Mouse (Mus musculus): ENCODE data around the gene Hint1. TPM values are rescaled to one million over a fixed set of nuclear protein-coding genes. Genes with fewer than 3 reads are reported as not detected.

Hint1 gene
- total RNA-seq, 2 experiments from 2014 or later = 304 to 309 TPM

- intact Hi-C loops (cut with DNase I) = no loop called here
- no peak for DNase-seq
Observed at GRCm38 (mm10) chr11:54912503-54913316, 46.5 kb downstream of the Hint1 start.

GRCm38 (mm10) chr11:54913841-54914240 lies 47.7 kb downstream of the Hint1 start:
- DNase-seq = peak; percentile 47 to 48
- intact Hi-C loops (cut with DNase I) = no loop called here

GRCm38 (mm10) chr11:54917461-54917860 lies 51.3 kb downstream of the Hint1 start:
- no peak for DNase-seq
- intact Hi-C loops (cut with DNase I) = no loop called here

GRCm38 (mm10) chr11:54918273-54918672 lies 52.1 kb downstream of the Hint1 start:
- intact Hi-C loops (cut with DNase I) = no loop called here
- DNase-seq = no peak

Other genes with a start within 250 kb of the Hint1 start
- 10 to 100 TPM; 35.9 to 36.9 TPM for gene Cdc42se2, start 78.7 kb upstream of the Hint1 start, total RNA-seq (2021)
- 10 to 100 TPM; 24.4 to 27.0 TPM for gene Lyrm7, start 5.5 kb upstream of the Hint1 start, total RNA-seq (2021)
- gene Gpx3, start 36.1 kb downstream of the Hint1 start, total RNA-seq (2021) = 100 to 1,000 TPM; 102 to 159 TPM
- gene Tnip1, start 96.5 kb downstream of the Hint1 start, total RNA-seq (2021) = 10 to 100 TPM; 33.4 to 37.1 TPM
- gene Anxa6, start 167.1 kb downstream of the Hint1 start, total RNA-seq (2021) = 100 to 1,000 TPM; 319 to 333 TPM
- 10 to 100 TPM in 1 of 2 experiments, 1 to 10 TPM in 1; 9.2 to 11.5 TPM for gene Ccdc69, start 211.7 kb downstream of the Hint1 start, total RNA-seq (2021)
- gene Gm2a, start 231.7 kb downstream of the Hint1 start, total RNA-seq (2021) = 10 to 100 TPM; 12.7 to 13.5 TPM

All from heart, postnatal 10 days (tissue).